Mouse (Mus musculus): ENCODE measurements around the gene Dlg5. TPM values are rescaled to one million over a fixed set of nuclear protein-coding genes. Genes with fewer than 3 reads are reported as not detected.

Gene Dlg5
- total RNA-seq, 2 experiments from 2014 or later, result 58.1 to 63.6 TPM

GRCm38 (mm10) chr14:24133801-24134200, 111.9 kb downstream of the Dlg5 start:
- DNase-seq (ENCODE audit: low spot score in 2 of 2), result no peak

GRCm38 (mm10) chr14:24132092-24132491, 113.6 kb downstream of the Dlg5 start:
- peak in 1 of 2 experiments; percentile 42 for DNase-seq (ENCODE audit: low spot score in 2 of 2)

GRCm38 (mm10) chr14:24125069-24125468, 120.7 kb downstream of the Dlg5 start:
- no peak for DNase-seq (ENCODE audit: low spot score in 2 of 2)

- DNase-seq (ENCODE audit: low spot score in 2 of 2), result peak; percentile 15 to 60
These were observed 121.5 kb downstream of the Dlg5 start for GRCm38 (mm10) chr14:24124171-24124570.

- no peak for DNase-seq (ENCODE audit: low spot score in 2 of 2)
These were observed 139.0 kb downstream of the Dlg5 start for GRCm38 (mm10) chr14:24106734-24107133.

GRCm38 (mm10) chr14:24098828-24099227, 146.9 kb downstream of the Dlg5 start:
- DNase-seq (ENCODE audit: low spot score in 2 of 2), result no peak

- DNase-seq (ENCODE audit: low spot score in 2 of 2), result no peak
These were observed 151.1 kb downstream of the Dlg5 start for GRCm38 (mm10) chr14:24094656-24095055.

GRCm38 (mm10) chr14:24093221-24093620, 152.5 kb downstream of the Dlg5 start:
- DNase-seq (ENCODE audit: low spot score in 2 of 2), result no peak

GRCm38 (mm10) chr14:24092391-24092790, 153.3 kb downstream of the Dlg5 start:
- peak; percentile 51 to 72 for DNase-seq (ENCODE audit: low spot score in 2 of 2)

- DNase-seq (ENCODE audit: low spot score in 2 of 2), result no peak
These were observed 154.9 kb downstream of the Dlg5 start for GRCm38 (mm10) chr14:24090790-24091189.

- no peak for DNase-seq (ENCODE audit: low spot score in 2 of 2)
These were observed 156.5 kb downstream of the Dlg5 start for GRCm38 (mm10) chr14:24089181-24089580.

- no peak for DNase-seq (ENCODE audit: low spot score in 2 of 2)
These were observed 158.3 kb downstream of the Dlg5 start for GRCm38 (mm10) chr14:24087430-24087829.

GRCm38 (mm10) chr14:24086481-24086880, 159.2 kb downstream of the Dlg5 start:
- no peak for DNase-seq (ENCODE audit: low spot score in 2 of 2)

Small RNA genes lying within 50 kb of the gene (microRNA-seq; reads per million reads assigned to microRNA genes)
- 0 reads per million in 2 experiments for gene Mir7210

Other genes with a start within 250 kb of the Dlg5 start
- 100 to 1,000 TPM; 131 to 138 TPM for gene Kcnma1, start 231.4 kb downstream of the Dlg5 start, total RNA-seq (2021)
- gene E330034G19Rik, start 47.3 kb upstream of the Dlg5 start, total RNA-seq (2021), result not detected
- gene Polr3a, start 241.1 kb upstream of the Dlg5 start, total RNA-seq (2021), result 10 to 100 TPM; 32.5 to 35.4 TPM
- gene Rps24, start 241.2 kb upstream of the Dlg5 start, total RNA-seq (2021), result 100 to 1,000 TPM; 818 to 858 TPM

Measured in layer of hippocampus, adult 18-20 months (tissue).